Mouse (Mus musculus) forebrain, embryonic 12.5 days (tissue): ENCODE data around the gene Fdxr. TPM values are rescaled to one million over a fixed set of nuclear protein-coding genes. Genes with fewer than 3 reads are reported as not detected.

Experiments
- ATAC-seq: fragments of 200-750 bp; cut with Nextera tagmentation; 2 replicates; pipeline ENCODE4 v1.8.0; 2017; ENCODE audit warnings: moderate TSS enrichment; ENCODE audit not compliant: low FRiP score
- H3K27ac ChIP-seq: fragments of 300-500 bp; sonication (generic); 2 replicates; pipeline ENCODE4 v1.5.1; 2016; ENCODE audit warnings: mild to moderate bottlenecking
- H3K27me3 ChIP-seq: fragments of 300-500 bp; sonication (generic); 2 replicates; pipeline ENCODE4 v1.6.1; 2016; ENCODE audit warnings: mild to moderate bottlenecking
- H3K36me3 ChIP-seq: fragments of 300-500 bp; sonication (generic); replicated peaks from 2 replicates; pipeline ENCODE4 v1.6.1; 2016; ENCODE audit warnings: mild to moderate bottlenecking
- H3K4me1 ChIP-seq: fragments of 300-500 bp; sonication (generic); 2 replicates; pipeline ENCODE4 v1.6.1; 2016
- H3K4me2 ChIP-seq: fragments of 300-500 bp; sonication (generic); 2 replicates; pipeline ENCODE4 v1.6.1; 2016; ENCODE audit warnings: mild to moderate bottlenecking, moderate library complexity
- H3K4me3 ChIP-seq: fragments of 300-500 bp; sonication (generic); replicated peaks from 2 replicates; pipeline ENCODE4 v1.5.1; 2016; ENCODE audit warnings: mild to moderate bottlenecking
- H3K9ac ChIP-seq: fragments of 300-500 bp; sonication (generic); 2 replicates; pipeline ENCODE4 v1.6.1; 2016; ENCODE audit warnings: mild to moderate bottlenecking
- H3K9me3 ChIP-seq: fragments of 300-500 bp; sonication (generic); 2 replicates; pipeline ENCODE4 v1.6.1; 2016
- WGBS: fragments of 180-500 bp; shearing (Covaris S2); methylation state at CpG from one replicate; pipeline ENCODE4 v1.1.7; 2016; 5-methylcytosine and 5-hydroxymethylcytosine counted together
- polyA plus RNA-seq: library from polyadenylated mRNA; unstranded; fragments of >200 nt; fragmentation: Nextera tagmentation; extraction: Ambion mirVana; gene quantifications from 2 replicates; pipeline ENCODE4 v1.2.1, GENCODE M21; 2016

Fdxr gene
- polyA plus RNA-seq, 1 experiment from 2014 or later: 16.9 TPM

GRCm38 (mm10) chr11:115228430-115228829, 48.4 kb downstream of the Fdxr start:
- Histone ChIP-seq H3K27me3 (peaks cover 3% of the 10 kb centered on the region), H3K4me1 (peaks cover 74% of the 10 kb centered on the region)
- ATAC-seq: no peak

GRCm38 (mm10) chr11:115227640-115228039, 49.2 kb downstream of the Fdxr start:
- ATAC-seq: no peak; the same call in 1 of the 2 replicates
- Histone ChIP-seq H3K4me2 (no peak overlapping the region), H3K27me3 (peaks cover 3% of the 10 kb centered on the region; the same call in 1 of the 2 replicates), H3K4me3 (no peak overlapping the region), H3K9ac (0 out of 2 replicates have a peak overlapping the region, but pooled peaks have one; percentile 21), H3K36me3 (no peaks in the 10 kb centered on the region), H3K9me3 (no peaks in the 10 kb centered on the region), H3K27ac (peak overlapping the region; percentile 74), H3K4me1 (peaks cover 73% of the 10 kb centered on the region)
- WGBS: 22% methylated on average over 12 of the region's 12 CpGs

More at GRCm38 (mm10) chr11:115228430-115228829, 48.4 kb downstream of the Fdxr start:
- H3K36me3 ChIP-seq: no peaks in the 10 kb centered on the region
- no peak overlapping the region for H3K27ac ChIP-seq
- H3K4me3 ChIP-seq: no peak overlapping the region
- no peak overlapping the region for H3K4me2 ChIP-seq
- 81% methylated on average over 7 of the region's 7 CpGs for WGBS
- H3K9ac ChIP-seq: no peak overlapping the region
- no peaks in the 10 kb centered on the region for H3K9me3 ChIP-seq

GRCm38 (mm10) chr11:115226811-115227491, 49.9 kb downstream of the Fdxr start:
- Histone ChIP-seq H3K9ac (no peak overlapping the region), H3K4me3 (no peak overlapping the region), H3K4me1 (peaks cover 73% of the 10 kb centered on the region), H3K36me3 (no peaks in the 10 kb centered on the region), H3K9me3 (no peaks in the 10 kb centered on the region), H3K27ac (peak overlapping the region; percentile 74), H3K4me2 (no peak overlapping the region), H3K27me3 (peaks cover 3% of the 10 kb centered on the region; the same call in 1 of the 2 replicates)
- peak; percentile 51; the same call in 1 of the 2 replicates for ATAC-seq
- 26% methylated on average over 14 of the region's 14 CpGs for WGBS

GRCm38 (mm10) chr11:115225301-115225700, 51.5 kb downstream of the Fdxr start:
- H3K4me1 ChIP-seq: peaks cover 68% of the 10 kb centered on the region
- H3K27me3 ChIP-seq: peaks cover 3% of the 10 kb centered on the region; the same call in 1 of the 2 replicates
- no peaks in the 10 kb centered on the region for H3K9me3 ChIP-seq
- no peaks in the 10 kb centered on the region for H3K36me3 ChIP-seq
- peak overlapping the region; percentile 50; the same call in 1 of the 2 replicates for H3K27ac ChIP-seq
- H3K4me3 ChIP-seq: no peak overlapping the region
- no peak overlapping the region for H3K4me2 ChIP-seq
- H3K9ac ChIP-seq: no peak overlapping the region
- WGBS: 36% methylated on average over 6 of the region's 6 CpGs
- ATAC-seq: no peak

- H3K27ac ChIP-seq: 0 out of 2 replicates have a peak overlapping the region, but pooled peaks have one; percentile 21
- no peaks in the 10 kb centered on the region for H3K9me3 ChIP-seq
- no peak overlapping the region for H3K9ac ChIP-seq
- ATAC-seq: no peak
- H3K4me2 ChIP-seq: no peak overlapping the region
- WGBS: 44% methylated on average over 8 of the region's 8 CpGs
- H3K4me1 ChIP-seq: peaks cover 68% of the 10 kb centered on the region
- H3K4me3 ChIP-seq: no peak overlapping the region
- no peaks in the 10 kb centered on the region for H3K36me3 ChIP-seq
- H3K27me3 ChIP-seq: peaks cover 3% of the 10 kb centered on the region; the same call in 1 of the 2 replicates
Observed at GRCm38 (mm10) chr11:115224889-115225288, 52.0 kb downstream of the Fdxr start.

- ATAC-seq: no peak
- H3K27me3 ChIP-seq: peaks cover 4% of the 10 kb centered on the region; the same call in 1 of the 2 replicates
- H3K36me3 ChIP-seq: no peaks in the 10 kb centered on the region
- no peak overlapping the region for H3K27ac ChIP-seq
- H3K4me3 ChIP-seq: no peak overlapping the region
- H3K4me2 ChIP-seq: no peak overlapping the region
- peaks cover 59% of the 10 kb centered on the region for H3K4me1 ChIP-seq
- no peak overlapping the region for H3K9ac ChIP-seq
- WGBS: 83% methylated on average over 6 of the region's 6 CpGs
- no peaks in the 10 kb centered on the region for H3K9me3 ChIP-seq
Observed at GRCm38 (mm10) chr11:115223877-115224276, 53.0 kb downstream of the Fdxr start.

GRCm38 (mm10) chr11:115223451-115223850, 53.4 kb downstream of the Fdxr start:
- H3K27me3 ChIP-seq: 0 out of 2 replicates have a peak, but pooled peaks cover 4% of the 10 kb centered on the region
- H3K4me2 ChIP-seq: no peak overlapping the region
- ATAC-seq: no peak
- no peak overlapping the region for H3K27ac ChIP-seq
- WGBS: 76% methylated on average over 11 of the region's 11 CpGs
- no peak overlapping the region for H3K9ac ChIP-seq
- peaks cover 54% of the 10 kb centered on the region for H3K4me1 ChIP-seq
- no peaks in the 10 kb centered on the region for H3K36me3 ChIP-seq
- H3K9me3 ChIP-seq: no peaks in the 10 kb centered on the region
- no peak overlapping the region for H3K4me3 ChIP-seq

- Histone ChIP-seq H3K9me3 (no peaks in the 10 kb centered on the region), H3K27ac (no peak overlapping the region), H3K4me2 (no peak overlapping the region), H3K4me1 (peaks cover 48% of the 10 kb centered on the region), H3K27me3 (0 out of 2 replicates have a peak, but pooled peaks cover 4% of the 10 kb centered on the region), H3K9ac (no peak overlapping the region), H3K4me3 (no peak overlapping the region), H3K36me3 (no peaks in the 10 kb centered on the region)
- 39% methylated on average over 5 of the region's 5 CpGs for WGBS
- no peak for ATAC-seq
Observed at GRCm38 (mm10) chr11:115222570-115222969, 54.3 kb downstream of the Fdxr start.

- H3K4me3 ChIP-seq: no peak overlapping the region
- no peak overlapping the region for H3K4me2 ChIP-seq
- no peak overlapping the region for H3K27ac ChIP-seq
- no peak for ATAC-seq
- H3K36me3 ChIP-seq: no peaks in the 10 kb centered on the region
- H3K9me3 ChIP-seq: no peaks in the 10 kb centered on the region
- no peak overlapping the region for H3K9ac ChIP-seq
- 57% methylated on average over 12 of the region's 12 CpGs for WGBS
- 0 out of 2 replicates have a peak, but pooled peaks cover 4% of the 10 kb centered on the region for H3K27me3 ChIP-seq
- H3K4me1 ChIP-seq: peaks cover 46% of the 10 kb centered on the region
Observed at GRCm38 (mm10) chr11:115222077-115222476, 54.8 kb downstream of the Fdxr start.

GRCm38 (mm10) chr11:115219685-115220084, 57.2 kb downstream of the Fdxr start:
- Histone ChIP-seq H3K9ac (no peak overlapping the region), H3K4me3 (no peak overlapping the region), H3K4me2 (no peak overlapping the region), H3K9me3 (no peaks in the 10 kb centered on the region), H3K27ac (no peak overlapping the region), H3K27me3 (0 out of 2 replicates have a peak, but pooled peaks cover 4% of the 10 kb centered on the region), H3K4me1 (peaks cover 23% of the 10 kb centered on the region), H3K36me3 (no peaks in the 10 kb centered on the region)
- no peak for ATAC-seq
- 94% methylated on average over 10 of the region's 10 CpGs for whole genome bisulfite sequencing

GRCm38 (mm10) chr11:115219263-115219662, 57.6 kb downstream of the Fdxr start:
- Histone ChIP-seq H3K4me3 (no peak overlapping the region), H3K27ac (no peak overlapping the region), H3K9me3 (no peaks in the 10 kb centered on the region), H3K9ac (no peak overlapping the region), H3K4me2 (no peak overlapping the region), H3K36me3 (no peaks in the 10 kb centered on the region), H3K4me1 (peaks cover 23% of the 10 kb centered on the region), H3K27me3 (0 out of 2 replicates have a peak, but pooled peaks cover 4% of the 10 kb centered on the region)
- ATAC-seq: no peak
- WGBS: 83% methylated on average over 9 of the region's 9 CpGs
